Mouse (Mus musculus): ENCODE data around the gene Gm17728. TPM values are rescaled to one million over a fixed set of nuclear protein-coding genes. Genes with fewer than 3 reads are reported as not detected.
A peak's percentile ranks its signal among the peaks of the same experiment; 100 is the strongest.
"Not testable (repeated sequence)": the region's sequence is repeated elsewhere in the genome, so short reads cannot be mapped to it uniquely, and the experiment has no call there.

Gm17728 gene
- polyA plus RNA-seq (2016; fragmentation: Nextera tagmentation; extraction: Ambion mirVana): not detected in 2 replicates

DNA sequence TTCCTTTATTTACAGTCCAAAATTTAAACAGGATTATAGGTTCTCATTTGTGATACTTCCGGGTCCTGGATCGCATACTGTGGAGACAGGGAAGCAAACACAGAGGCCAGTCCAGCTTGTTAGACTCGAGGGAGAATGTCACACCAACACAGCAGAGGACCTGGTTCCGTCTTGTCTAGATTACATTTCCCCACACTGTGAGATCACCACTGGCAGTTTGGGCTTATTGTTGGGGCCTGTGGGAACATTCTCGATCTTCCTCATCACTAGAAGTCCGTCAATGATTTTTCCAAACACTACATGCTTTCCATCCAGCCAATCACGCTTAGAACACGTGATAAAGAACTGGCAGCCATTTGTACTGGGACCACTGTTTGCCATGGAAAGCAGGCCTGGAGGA lies at the start of gene Gm17728:
TSS of gene Gm17728 (plus strand) at position 301 of the 400 bp plus-strand sequence.
- H3K4me2 ChIP-seq (replicated peaks); H3K36me3 ChIP-seq; ATAC-seq (ENCODE audit: low FRiP score); H3K27ac ChIP-seq; H3K27me3 ChIP-seq; H3K4me3 ChIP-seq; H3K9me3 ChIP-seq (replicated peaks); H3K4me1 ChIP-seq; H3K9ac ChIP-seq: not testable (repeated sequence)
- WGBS: 91% methylated on average over 8 of the region's 8 CpGs

DNA sequence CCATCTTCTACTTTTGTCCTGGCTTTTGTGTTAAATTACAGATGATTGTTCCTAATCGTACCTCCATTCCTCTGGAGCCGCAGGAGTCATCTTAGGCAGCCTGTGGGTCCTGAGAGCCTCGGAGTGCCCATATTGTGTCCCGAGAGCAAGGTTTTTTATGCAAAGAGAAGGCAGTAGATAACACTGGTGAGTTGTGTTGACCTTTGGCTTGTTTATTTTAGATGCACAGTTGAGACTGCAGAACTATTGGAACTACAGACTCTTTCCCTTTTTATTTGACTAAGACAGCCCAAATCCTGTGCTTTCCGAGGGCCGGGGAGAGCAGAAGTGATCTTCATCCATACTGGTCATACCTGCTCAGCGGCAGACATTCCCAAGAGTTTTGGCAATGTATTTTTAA lies 24.4 kb upstream of the Gm17728 start:
- no peaks in the 10 kb centered on the region for H3K36me3 ChIP-seq
- no peaks in the 10 kb centered on the region for H3K4me1 ChIP-seq
- no peak overlapping the region for H3K27ac ChIP-seq
- no peak overlapping the region for H3K9ac ChIP-seq
- H3K4me3 ChIP-seq: no peak overlapping the region
- H3K9me3 ChIP-seq (replicated peaks): 0 out of 2 replicates have a peak, but pooled peaks cover 4% of the 10 kb centered on the region
- H3K27me3 ChIP-seq: no peaks in the 10 kb centered on the region
- no peak overlapping the region for H3K4me2 ChIP-seq (replicated peaks)
- WGBS: 88% methylated on average over 7 of the region's 7 CpGs
- no peak for ATAC-seq (ENCODE audit: low FRiP score)

- no peaks in the 10 kb centered on the region for H3K4me1 ChIP-seq
- no peak overlapping the region for H3K9ac ChIP-seq
- H3K4me2 ChIP-seq (replicated peaks): no peak overlapping the region
- WGBS: 41% methylated on average over 4 of the region's 4 CpGs
- ATAC-seq (ENCODE audit: low FRiP score): no peak
- no peak overlapping the region for H3K27ac ChIP-seq
- H3K27me3 ChIP-seq: no peaks in the 10 kb centered on the region
- H3K9me3 ChIP-seq (replicated peaks): 0 out of 2 replicates have a peak, but pooled peaks cover 4% of the 10 kb centered on the region
- H3K36me3 ChIP-seq: no peaks in the 10 kb centered on the region
- no peak overlapping the region for H3K4me3 ChIP-seq
Measured at GRCm38 (mm10) chr17:9398551-9398950, 23.3 kb upstream of the Gm17728 start.

DNA sequence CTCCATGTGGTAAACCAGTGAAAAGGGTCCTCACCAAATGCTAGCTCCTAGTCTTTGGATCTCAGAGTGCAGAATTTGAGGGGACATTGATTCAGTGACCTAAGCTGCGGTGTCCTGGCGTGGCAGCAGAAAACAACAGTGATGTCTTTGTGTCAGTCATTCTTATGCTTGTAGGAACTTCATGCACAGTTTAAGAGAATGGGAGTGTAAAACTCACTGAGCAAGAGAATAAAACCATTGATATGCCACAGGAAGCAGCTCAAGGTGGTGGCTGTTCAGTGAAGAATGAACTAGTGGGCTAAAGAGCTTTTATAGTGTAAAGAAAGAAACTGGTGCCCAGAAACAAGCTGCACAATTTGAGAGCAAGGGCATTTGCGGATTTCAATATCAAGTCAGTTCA lies 17.9 kb upstream of the Gm17728 start:
- no peak for ATAC-seq (ENCODE audit: low FRiP score)
- no peak overlapping the region for H3K27ac ChIP-seq
- H3K9ac ChIP-seq: no peak overlapping the region
- H3K4me3 ChIP-seq: no peak overlapping the region
- no peak overlapping the region for H3K4me2 ChIP-seq (replicated peaks)
- 0 out of 2 replicates have a peak, but pooled peaks cover 4% of the 10 kb centered on the region for H3K9me3 ChIP-seq (replicated peaks)
- no peaks in the 10 kb centered on the region for H3K27me3 ChIP-seq
- 89% methylated on average over 3 of the region's 3 CpGs for WGBS
- H3K4me1 ChIP-seq: no peaks in the 10 kb centered on the region
- H3K36me3 ChIP-seq: no peaks in the 10 kb centered on the region

- no peak for ATAC-seq (ENCODE audit: low FRiP score)
- Histone ChIP-seq H3K27ac (no peak overlapping the region), H3K4me1 (no peaks in the 10 kb centered on the region), H3K9me3 (replicated peaks) (no peaks in the 10 kb centered on the region), H3K36me3 (no peaks in the 10 kb centered on the region), H3K4me3 (no peak overlapping the region), H3K9ac (no peak overlapping the region), H3K4me2 (replicated peaks) (no peak overlapping the region), H3K27me3 (no peaks in the 10 kb centered on the region)
- WGBS: 76% methylated on average over 6 of the region's 6 CpGs
Measured at GRCm38 (mm10) chr17:9407640-9408039, 14.2 kb upstream of the Gm17728 start.

DNA sequence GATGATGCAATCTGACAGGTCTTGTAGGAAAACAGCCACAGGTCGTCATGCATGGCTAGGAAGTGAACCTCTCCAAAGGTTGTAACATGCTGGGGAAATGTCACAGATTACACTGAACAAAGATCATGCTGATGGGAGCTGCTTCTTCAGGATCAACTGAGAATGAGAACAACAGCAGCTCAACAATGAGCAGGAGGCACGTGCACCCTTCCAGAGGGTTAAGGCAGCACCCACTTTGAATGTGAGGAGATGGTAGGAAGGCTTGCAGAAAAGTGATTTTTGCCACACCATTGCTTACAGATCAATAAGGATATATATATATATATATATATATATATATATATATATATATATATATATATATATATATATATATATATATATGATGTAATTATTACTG lies 2.8 kb upstream of the Gm17728 start:
- no peaks in the 10 kb centered on the region for H3K36me3 ChIP-seq
- no peak overlapping the region for H3K27ac ChIP-seq
- H3K4me1 ChIP-seq: no peaks in the 10 kb centered on the region
- H3K9me3 ChIP-seq (replicated peaks): 0 out of 2 replicates have a peak, but pooled peaks cover 4% of the 10 kb centered on the region
- 79% methylated on average over 2 of the region's 2 CpGs for WGBS
- ATAC-seq (ENCODE audit: low FRiP score): no peak
- H3K4me3 ChIP-seq: no peak overlapping the region
- H3K27me3 ChIP-seq: no peaks in the 10 kb centered on the region
- no peak overlapping the region for H3K9ac ChIP-seq
- H3K4me2 ChIP-seq (replicated peaks): no peak overlapping the region

DNA sequence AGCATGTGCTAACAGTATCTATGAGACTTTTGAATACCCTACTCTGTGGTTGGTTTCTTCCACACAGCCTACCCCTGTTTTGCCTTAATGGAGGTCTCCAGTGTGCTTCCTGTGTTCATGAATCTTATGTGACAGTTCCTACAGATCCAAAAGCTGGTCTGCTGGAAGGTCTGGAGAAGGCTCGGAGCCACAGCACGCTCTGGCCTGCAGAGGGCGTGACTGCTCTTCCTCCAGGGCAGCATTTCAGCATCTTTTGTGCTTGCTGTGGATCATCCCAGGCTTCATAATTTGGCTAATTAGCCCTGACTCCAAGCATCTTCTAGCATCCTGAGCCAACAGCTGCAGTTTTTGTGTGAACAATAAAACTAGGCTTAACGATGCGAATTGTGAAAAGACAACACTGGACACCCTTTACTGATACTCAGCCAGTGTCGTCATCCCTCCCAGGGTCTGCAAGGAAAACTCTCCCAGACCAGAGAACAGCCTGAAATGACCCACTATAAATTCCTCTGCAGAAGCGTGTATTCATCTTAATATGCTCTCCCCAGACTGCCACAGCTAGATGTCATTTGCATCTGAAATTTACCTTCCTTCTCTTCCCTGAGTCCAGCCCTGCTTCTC lies 6.6 kb downstream of the Gm17728 start:
- Histone ChIP-seq H3K36me3 (no peaks in the 10 kb centered on the region), H3K4me3 (no peak overlapping the region), H3K27ac (peak overlapping the region; percentile 55), H3K27me3 (no peaks in the 10 kb centered on the region), H3K9me3 (replicated peaks) (no peaks in the 10 kb centered on the region), H3K9ac (no peak overlapping the region), H3K4me2 (replicated peaks) (no peak overlapping the region), H3K4me1 (peaks cover 8% of the 10 kb centered on the region; the same call in 1 of the 2 replicates)
- 0 out of 2 replicates have a peak, but pooled peaks have one; percentile 48 for ATAC-seq (ENCODE audit: low FRiP score)
- WGBS: 63% methylated on average over 7 of the region's 7 CpGs

DNA sequence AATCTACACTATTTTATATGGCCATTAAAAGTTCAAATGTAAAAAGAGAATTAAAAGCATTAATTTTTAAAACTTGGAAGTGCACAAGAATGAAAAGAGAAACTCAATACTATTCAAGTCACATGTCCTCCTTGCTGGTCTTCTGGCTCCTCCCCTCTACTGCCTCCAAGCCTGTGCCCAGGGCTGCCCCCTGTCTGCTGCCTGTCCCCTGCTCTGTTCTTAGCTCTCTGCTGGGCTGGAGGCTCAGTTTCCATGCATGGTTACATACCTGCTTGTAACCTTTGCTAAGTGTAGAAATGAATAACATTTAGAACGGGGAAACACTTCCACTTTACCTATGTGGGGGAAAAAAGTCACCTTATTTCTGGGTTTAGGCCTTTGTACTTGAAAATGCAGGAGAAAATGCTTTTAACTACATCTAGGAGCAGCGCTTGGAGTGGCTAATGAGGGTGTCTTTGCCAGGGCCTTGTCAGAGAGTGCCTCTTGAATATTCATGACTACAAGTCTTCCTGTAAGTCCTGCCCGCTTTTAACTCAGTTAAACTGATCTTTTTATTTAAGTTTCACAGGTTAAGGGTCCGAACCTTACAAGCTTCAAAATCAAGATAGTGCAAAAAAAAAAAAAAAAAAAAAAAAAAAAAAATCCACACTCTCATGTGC lies 18.3 kb downstream of the Gm17728 start:
- WGBS: 63% methylated on average over 4 of the region's 4 CpGs
- ATAC-seq (ENCODE audit: low FRiP score): no peak

GRCm38 (mm10) chr17:9456406-9456805 lies 34.5 kb downstream of the Gm17728 start:
- no peaks in the 10 kb centered on the region for H3K4me1 ChIP-seq
- 92% methylated on average over 5 of the region's 5 CpGs for WGBS
- no peak overlapping the region for H3K4me2 ChIP-seq (replicated peaks)
- no peak overlapping the region for H3K27ac ChIP-seq
- H3K9me3 ChIP-seq (replicated peaks): no peaks in the 10 kb centered on the region
- no peaks in the 10 kb centered on the region for H3K27me3 ChIP-seq
- H3K4me3 ChIP-seq: no peak overlapping the region
- H3K9ac ChIP-seq: no peak overlapping the region
- no peaks in the 10 kb centered on the region for H3K36me3 ChIP-seq
- ATAC-seq (ENCODE audit: low FRiP score): no peak

More for the DNA sequence above, 18.3 kb downstream of the Gm17728 start:
- H3K27me3 ChIP-seq: no peaks in the 10 kb centered on the region
- no peaks in the 10 kb centered on the region for H3K36me3 ChIP-seq
- no peaks in the 10 kb centered on the region for H3K9me3 ChIP-seq (replicated peaks)
- H3K4me3 ChIP-seq: no peak overlapping the region
- no peaks in the 10 kb centered on the region for H3K4me1 ChIP-seq
- no peak overlapping the region for H3K4me2 ChIP-seq (replicated peaks)
- no peak overlapping the region for H3K9ac ChIP-seq
- no peak overlapping the region for H3K27ac ChIP-seq

- no peak for ATAC-seq (ENCODE audit: low FRiP score)
- H3K4me1 ChIP-seq: no peaks in the 10 kb centered on the region
Measured at GRCm38 (mm10) chr17:9460904-9461303, 39.0 kb downstream of the Gm17728 start.

More at GRCm38 (mm10) chr17:9460904-9461303, 39.0 kb downstream of the Gm17728 start:
- H3K36me3 ChIP-seq: no peaks in the 10 kb centered on the region
- no peak overlapping the region for H3K4me2 ChIP-seq (replicated peaks)
- H3K9ac ChIP-seq: no peak overlapping the region
- H3K9me3 ChIP-seq (replicated peaks): no peaks in the 10 kb centered on the region
- 67% methylated on average over 2 of the region's 2 CpGs for WGBS
- no peak overlapping the region for H3K4me3 ChIP-seq
- H3K27ac ChIP-seq: no peak overlapping the region
- H3K27me3 ChIP-seq: no peaks in the 10 kb centered on the region
